Mouse (Mus musculus): ENCODE data around the gene Carnmt1. TPM values are rescaled to one million over a fixed set of nuclear protein-coding genes. Genes with fewer than 3 reads are reported as not detected.
"Not testable (repeated sequence)": the region's sequence is repeated elsewhere in the genome, so short reads cannot be mapped to it uniquely, and the experiment has no call there.

The Carnmt1 gene
- polyA plus RNA-seq, 1 experiment = 8.2 TPM

DNA sequence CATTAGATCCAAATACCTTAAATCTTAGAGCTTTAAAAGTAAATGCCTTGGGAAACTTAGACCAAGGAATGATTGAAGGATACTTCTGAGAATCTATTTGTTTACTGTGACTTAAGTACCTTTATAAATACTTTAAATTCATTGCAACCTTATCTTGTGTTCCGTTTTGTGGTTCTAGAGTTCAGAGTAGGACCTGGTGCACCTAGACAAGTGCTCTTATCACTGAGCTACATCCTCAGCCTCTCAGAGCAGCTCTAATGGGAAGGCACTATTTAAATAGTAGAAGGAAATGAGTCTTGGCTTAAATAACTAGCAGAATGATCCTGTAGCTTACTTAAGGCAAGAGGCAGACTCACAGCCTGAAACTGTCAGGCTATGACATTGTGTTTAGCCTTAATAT lies 25.0 kb downstream of the Carnmt1 start:
- WGBS = 94% methylated on average over 1 of the region's 1 CpGs
- no peak for DNase-seq
- no peak for TF ChIP-seq POLR2A (IDR thresholded peaks at IDR 0.05; ENCODE audit: borderline replicate concordance, insufficient read depth, low read length)
- no peak for TF ChIP-seq CTCF (IDR thresholded peaks at IDR 0.05; ENCODE audit: borderline replicate concordance, insufficient read depth, low read depth, low read length)
- Histone ChIP-seq H3K4me3 (replicated peaks; ENCODE audit: insufficient read depth, low read depth, low read length) (no peak overlapping the region), H3K27ac (ENCODE audit: insufficient read depth, low read length) (no peak overlapping the region), H3K4me1 (ENCODE audit: control insufficient read depth, insufficient read depth, low read length) (no peaks in the 10 kb centered on the region), H3K27me3 (ENCODE audit: control insufficient read depth, insufficient read depth, low read length) (no peaks in the 10 kb centered on the region)

DNA sequence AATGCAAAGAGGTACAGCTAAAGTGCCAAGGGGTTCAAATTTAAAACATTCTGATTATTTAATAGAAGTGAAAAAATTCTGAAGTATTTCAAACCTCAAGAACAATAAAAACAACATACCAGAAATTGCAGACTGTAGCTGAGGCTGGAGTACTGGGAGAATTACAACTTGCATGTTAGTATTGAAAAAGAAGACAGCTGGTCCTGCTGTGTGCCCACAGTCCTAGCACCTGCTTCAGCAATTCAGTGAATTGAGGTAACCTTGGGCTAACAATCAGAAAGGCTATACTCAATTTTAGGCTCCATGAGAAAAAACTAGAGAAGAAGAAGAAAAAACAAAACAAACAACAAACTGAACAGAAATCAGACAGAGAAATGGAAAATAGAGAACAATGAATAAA lies 37.5 kb downstream of the Carnmt1 start:
- H3K4me3 ChIP-seq (replicated peaks; ENCODE audit: insufficient read depth, low read depth, low read length) = no peak overlapping the region
- peaks cover 4% of the 10 kb centered on the region; the same call in 1 of the 2 replicates for H3K4me1 ChIP-seq (ENCODE audit: control insufficient read depth, insufficient read depth, low read length)
- peak; percentile 34 to 66 for DNase-seq
- H3K27ac ChIP-seq (ENCODE audit: insufficient read depth, low read length) = no peak overlapping the region
- H3K27me3 ChIP-seq (ENCODE audit: control insufficient read depth, insufficient read depth, low read length) = no peaks in the 10 kb centered on the region
- TF ChIP-seq POLR2A (IDR thresholded peaks at IDR 0.05; ENCODE audit: borderline replicate concordance, insufficient read depth, low read length) = no peak
- no peak for TF ChIP-seq CTCF (IDR thresholded peaks at IDR 0.05; ENCODE audit: borderline replicate concordance, insufficient read depth, low read depth, low read length)

DNA sequence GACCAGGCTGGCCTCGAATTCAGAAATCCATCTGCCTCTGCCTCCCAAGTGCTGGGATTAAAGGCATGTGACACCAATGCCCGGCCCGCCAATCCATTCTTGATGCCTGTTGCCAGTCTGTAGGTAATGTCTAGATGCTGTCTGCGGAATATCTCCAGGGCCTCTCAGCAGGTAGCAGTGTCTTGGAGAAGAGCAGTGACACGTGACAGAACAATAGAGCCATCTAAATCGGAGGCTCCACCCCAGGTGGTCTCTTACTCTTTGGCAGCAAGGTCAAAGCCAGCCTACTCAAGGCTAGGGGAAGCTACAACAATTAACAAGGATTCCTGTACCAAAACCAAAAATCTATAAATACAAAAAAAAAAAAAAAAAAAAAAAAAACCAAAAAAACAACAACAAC lies 40.3 kb downstream of the Carnmt1 start:
- 36% methylated on average over 6 of the region's 6 CpGs for WGBS

DNA sequence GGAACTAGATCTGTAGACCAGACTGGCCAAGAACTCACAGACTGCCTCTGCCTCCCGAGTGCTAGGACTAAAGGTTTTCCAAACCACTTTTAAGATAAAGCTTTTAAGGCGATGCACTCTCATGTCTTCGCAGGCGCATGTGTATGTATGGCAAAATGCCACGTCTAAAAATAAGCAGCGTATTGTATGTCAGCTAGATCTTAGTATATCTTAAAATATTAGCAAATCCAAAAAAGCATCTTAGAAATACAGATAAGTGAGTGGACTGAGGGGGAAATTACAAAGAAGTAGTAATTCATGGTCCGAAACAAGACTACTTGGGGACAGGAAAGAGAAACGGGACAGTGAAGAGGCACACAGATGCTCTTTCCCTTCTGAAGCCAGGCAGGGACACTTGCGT lies 41.0 kb downstream of the Carnmt1 start:
- Histone ChIP-seq H3K27ac (ENCODE audit: insufficient read depth, low read length) (no peak overlapping the region), H3K4me1 (ENCODE audit: control insufficient read depth, insufficient read depth, low read length) (peaks cover 4% of the 10 kb centered on the region; the same call in 1 of the 2 replicates), H3K4me3 (replicated peaks; ENCODE audit: insufficient read depth, low read depth, low read length) (no peak overlapping the region), H3K27me3 (ENCODE audit: control insufficient read depth, insufficient read depth, low read length) (no peaks in the 10 kb centered on the region)
- TF ChIP-seq POLR2A (IDR thresholded peaks at IDR 0.05; ENCODE audit: borderline replicate concordance, insufficient read depth, low read length) = no peak
- TF ChIP-seq CTCF (IDR thresholded peaks at IDR 0.05; ENCODE audit: borderline replicate concordance, insufficient read depth, low read depth, low read length) = no peak
- DNase-seq = no peak
- 80% methylated on average over 9 of the region's 9 CpGs for WGBS

More for the DNA sequence above, 40.3 kb downstream of the Carnmt1 start:
- DNase-seq = no peak
- Histone ChIP-seq H3K4me1 (ENCODE audit: control insufficient read depth, insufficient read depth, low read length) (peaks cover 4% of the 10 kb centered on the region; the same call in 1 of the 2 replicates), H3K4me3 (replicated peaks; ENCODE audit: insufficient read depth, low read depth, low read length) (no peak overlapping the region), H3K27ac (ENCODE audit: insufficient read depth, low read length) (no peak overlapping the region), H3K27me3 (ENCODE audit: control insufficient read depth, insufficient read depth, low read length) (no peaks in the 10 kb centered on the region)
- no peak for TF ChIP-seq CTCF (IDR thresholded peaks at IDR 0.05; ENCODE audit: borderline replicate concordance, insufficient read depth, low read depth, low read length)

DNA sequence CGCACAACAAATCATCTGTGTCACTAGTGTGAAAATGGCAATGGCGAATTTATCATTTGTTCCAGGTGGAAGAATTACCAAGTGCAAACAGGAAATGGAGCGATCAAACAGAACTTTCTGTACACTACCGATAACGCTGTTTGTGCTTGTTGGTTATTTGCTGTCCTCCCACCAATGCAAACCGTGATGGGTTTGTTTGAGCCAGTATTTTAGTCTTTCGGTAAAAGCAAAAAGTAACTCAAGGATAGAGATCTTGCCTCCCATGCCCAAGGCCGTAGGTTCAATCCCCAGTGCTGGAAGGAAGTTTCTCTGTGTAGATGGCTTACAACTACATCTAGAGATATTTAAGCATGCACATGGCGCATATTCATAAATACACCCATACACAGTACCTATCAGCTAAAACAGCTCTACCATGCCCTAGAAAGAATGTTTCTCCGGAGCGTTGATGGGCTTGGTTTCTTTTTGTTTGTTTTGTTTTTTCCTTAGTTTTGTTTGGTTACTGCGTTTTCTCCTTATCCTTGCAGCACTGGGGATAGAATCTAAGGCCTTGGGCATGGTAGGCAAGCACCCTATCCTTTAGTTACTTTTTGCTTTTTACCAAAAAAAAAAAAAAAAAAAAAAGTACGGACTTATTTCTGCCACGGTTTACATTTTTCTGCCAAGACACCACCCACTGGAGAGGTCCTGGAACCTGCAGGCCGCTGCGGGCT lies 41.7 kb downstream of the Carnmt1 start:
- peaks cover 4% of the 10 kb centered on the region; the same call in 1 of the 2 replicates for H3K4me1 ChIP-seq (ENCODE audit: control insufficient read depth, insufficient read depth, low read length)
- H3K27ac ChIP-seq (ENCODE audit: insufficient read depth, low read length) = peak overlapping the region; percentile 99
- no peak for DNase-seq
- WGBS = 61% methylated on average over 16 of the region's 16 CpGs
- TF ChIP-seq CTCF (IDR thresholded peaks at IDR 0.05; ENCODE audit: borderline replicate concordance, insufficient read depth, low read depth, low read length) = no peak
- no peak for TF ChIP-seq POLR2A (IDR thresholded peaks at IDR 0.05; ENCODE audit: borderline replicate concordance, insufficient read depth, low read length)
- peak overlapping the region; percentile 89 for H3K4me3 ChIP-seq (replicated peaks; ENCODE audit: insufficient read depth, low read depth, low read length)
- H3K27me3 ChIP-seq (ENCODE audit: control insufficient read depth, insufficient read depth, low read length) = no peaks in the 10 kb centered on the region

DNA sequence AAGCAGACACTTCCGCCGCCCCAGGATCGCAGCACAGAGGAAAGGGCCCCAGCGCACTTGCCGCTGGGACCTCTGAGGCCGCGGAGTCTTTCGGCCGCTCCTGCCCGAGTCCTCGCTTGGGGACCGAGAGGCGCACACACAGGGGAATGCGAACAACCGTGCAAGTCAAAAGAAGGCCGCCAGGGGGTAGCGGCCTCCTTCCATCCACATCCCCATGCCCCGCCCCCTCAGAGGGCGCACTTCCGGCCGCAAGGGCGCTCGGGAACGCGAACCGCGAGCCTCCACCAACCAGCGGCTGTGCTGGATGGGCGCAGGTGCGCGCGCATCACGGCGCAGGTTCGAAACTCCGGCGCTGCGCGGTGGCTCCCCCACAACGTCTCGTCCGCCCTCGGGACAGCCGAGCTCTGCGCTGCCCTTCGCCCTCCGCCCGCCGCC lies 42.3 kb downstream of the Carnmt1 start, which contains the start of gene D030056L22Rik:
TSS of gene D030056L22Rik (plus strand) at position 328 of the 435 bp plus-strand sequence.
- no peaks in the 10 kb centered on the region; the same call in 1 of the 2 replicates for H3K4me1 ChIP-seq (ENCODE audit: control insufficient read depth, insufficient read depth, low read length)
- TF ChIP-seq POLR2A (IDR thresholded peaks at IDR 0.05; ENCODE audit: borderline replicate concordance, insufficient read depth, low read length) (no peak), CTCF (IDR thresholded peaks at IDR 0.05; ENCODE audit: borderline replicate concordance, insufficient read depth, low read depth, low read length) (peak; percentile 56)
- under 1% methylated on average over 49 of the region's 49 CpGs for WGBS
- no peaks in the 10 kb centered on the region for H3K27me3 ChIP-seq (ENCODE audit: control insufficient read depth, insufficient read depth, low read length)
- peak within 1 kb of the TSS; percentile 99 for H3K27ac ChIP-seq (ENCODE audit: insufficient read depth, low read length)
- peak; percentile 97 to 98 for DNase-seq
- H3K4me3 ChIP-seq (replicated peaks; ENCODE audit: insufficient read depth, low read depth, low read length) = peak within 1 kb of the TSS; percentile 89

DNA sequence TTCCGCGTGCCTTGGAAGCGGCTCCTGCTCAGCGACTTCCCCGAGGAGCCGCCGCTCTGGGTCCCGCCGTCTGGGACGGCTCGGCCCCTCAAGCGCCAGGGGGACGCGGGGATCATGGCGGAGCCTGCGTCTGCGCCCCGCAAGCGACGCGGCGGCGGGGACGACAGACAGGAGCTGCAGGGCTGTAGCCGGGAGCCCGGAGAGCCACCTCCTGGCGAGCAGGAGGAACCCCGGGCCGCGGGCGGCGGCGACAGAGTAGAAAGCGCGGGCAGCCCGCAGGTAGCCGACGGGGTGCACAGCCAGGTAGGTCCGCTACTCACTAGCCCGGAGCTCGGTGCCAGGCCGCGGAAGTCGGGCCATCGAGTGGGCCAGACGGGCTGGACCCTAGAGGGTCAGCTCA lies 42.8 kb downstream of the Carnmt1 start:
- not testable (repeated sequence) for H3K27ac ChIP-seq (ENCODE audit: insufficient read depth, low read length); H3K27me3 ChIP-seq (ENCODE audit: control insufficient read depth, insufficient read depth, low read length); H3K4me1 ChIP-seq (ENCODE audit: control insufficient read depth, insufficient read depth, low read length)
- peak in 1 of 2 experiments; percentile 59 for DNase-seq
- 0% methylated on average over 43 of the region's 46 CpGs for WGBS
- H3K4me3 ChIP-seq (replicated peaks; ENCODE audit: insufficient read depth, low read depth, low read length) = peak overlapping the region; percentile 89

DNA sequence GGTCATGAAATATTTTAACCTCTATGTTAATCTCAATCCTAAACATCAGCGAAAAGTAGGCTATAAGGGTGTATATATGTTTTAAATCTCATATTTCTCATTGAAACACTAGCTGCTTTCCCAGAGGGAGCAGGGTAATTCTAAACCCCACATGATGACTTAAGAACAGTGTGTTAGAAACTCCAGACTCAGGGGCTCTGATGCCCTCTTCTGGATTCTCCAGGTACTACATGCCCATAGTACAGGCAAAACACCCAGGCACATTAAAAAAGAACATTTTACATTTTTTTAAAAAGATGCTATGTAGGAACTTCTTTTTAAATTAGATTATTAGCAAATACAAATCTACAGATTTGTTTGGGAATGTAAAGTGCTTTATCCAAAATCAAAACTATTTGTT lies 45.8 kb downstream of the Carnmt1 start:
- TF ChIP-seq POLR2A (IDR thresholded peaks at IDR 0.05; ENCODE audit: borderline replicate concordance, insufficient read depth, low read length) = no peak
- TF ChIP-seq CTCF (IDR thresholded peaks at IDR 0.05; ENCODE audit: borderline replicate concordance, insufficient read depth, low read depth, low read length) = peak; percentile 57
- DNase-seq = peak; percentile 63 to 64
- H3K4me1 ChIP-seq (ENCODE audit: control insufficient read depth, insufficient read depth, low read length) = no peaks in the 10 kb centered on the region
- no peaks in the 10 kb centered on the region for H3K27me3 ChIP-seq (ENCODE audit: control insufficient read depth, insufficient read depth, low read length)
- H3K4me3 ChIP-seq (replicated peaks; ENCODE audit: insufficient read depth, low read depth, low read length) = no peak overlapping the region
- H3K27ac ChIP-seq (ENCODE audit: insufficient read depth, low read length) = no peak overlapping the region
- 38% methylated on average over 1 of the region's 1 CpGs for WGBS

Data from cerebellum, adult 2 months (tissue).